Mouse (Mus musculus) kidney, adult 10 weeks (tissue): ENCODE data around the gene Olfr139. TPM values are rescaled to one million over a fixed set of nuclear protein-coding genes. Genes with fewer than 3 reads are reported as not detected.

ENCODE experiments used
- polyA plus RNA-seq: library from polyadenylated mRNA; stranded (reverse); fragments of 350-450 nt; fragmentation: Illumina TruSeq; extraction: RNeasy Lipid Tissue Mini Kit (QIAGEN cat#74804); gene quantifications from one replicate; pipeline ENCODE4 v1.2.3, GENCODE M21; 2014; ENCODE audit warnings: low read depth, low replicate concordance

Gene Olfr139
- not detected for polyA plus RNA-seq

DNA sequence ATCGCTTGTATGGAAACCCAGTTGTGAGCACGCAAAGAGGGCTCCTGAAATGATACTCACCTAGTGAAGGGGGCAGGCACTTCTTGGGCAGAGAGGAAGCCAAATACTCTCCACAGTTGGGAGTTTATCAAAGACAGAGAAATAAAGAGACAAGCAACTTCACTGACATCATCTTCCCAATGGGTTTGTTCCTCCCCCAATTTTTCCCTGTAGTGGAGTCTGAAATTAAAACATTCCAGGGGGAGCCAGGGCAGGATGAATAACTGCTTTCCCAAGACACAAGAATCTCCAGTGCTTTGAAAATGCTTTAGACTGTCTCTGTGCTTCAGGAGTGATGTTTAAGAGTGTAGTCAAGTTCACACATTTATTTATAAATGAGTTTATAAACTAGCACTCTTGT, at the start of gene Olfr139, which contains the start of gene Olfr399:
TSS of gene Olfr139 (minus strand) at position 101 of the 400 bp plus-strand sequence.
TSS of gene Olfr399 (minus strand) at position 165 of the 400 bp plus-strand sequence.

DNA sequence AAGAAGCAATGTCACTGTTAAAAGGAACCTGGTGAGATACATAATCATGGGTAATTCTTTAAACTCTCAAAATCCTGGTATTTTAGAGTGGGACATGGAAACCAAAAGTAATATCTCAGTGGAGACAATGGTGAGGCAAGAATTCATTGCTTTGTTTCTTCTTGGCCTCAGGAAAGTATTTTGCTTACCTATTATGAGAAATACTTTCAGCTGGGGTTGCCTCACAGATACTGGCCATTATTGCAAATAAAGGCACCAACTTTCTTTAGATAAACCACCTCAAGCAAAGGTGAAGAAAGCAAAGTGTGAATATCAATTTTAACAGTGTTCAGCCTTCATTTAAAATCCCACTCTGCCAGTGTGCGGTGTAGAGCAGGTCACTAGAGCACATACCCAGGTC, 13.3 kb upstream of the Olfr139 start, which contains the start of gene Zfp616:
TSS of gene Zfp616 (plus strand) at position 301 of the 400 bp plus-strand sequence.

Other genes with a start within 250 kb of the Olfr139 start
- gene Olfr392, start 239.5 kb downstream of the Olfr139 start, polyA plus RNA-seq, result not detected
- not detected for gene Olfr393, start 205.1 kb downstream of the Olfr139 start, polyA plus RNA-seq
- not detected for gene Olfr394, start 165.8 kb downstream of the Olfr139 start, polyA plus RNA-seq
- gene Olfr395, start 147.3 kb downstream of the Olfr139 start, polyA plus RNA-seq, result not detected
- gene Olfr23, start 119.9 kb downstream of the Olfr139 start, polyA plus RNA-seq, result not detected
- not detected for gene Olfr397, start 95.7 kb downstream of the Olfr139 start, polyA plus RNA-seq
- gene Olfr398, start 66.1 kb downstream of the Olfr139 start, polyA plus RNA-seq, result not detected
- gene Olfr399, start 64 bp upstream of the Olfr139 start, polyA plus RNA-seq, result not detected
- gene Zfp616, start 13.4 kb upstream of the Olfr139 start, polyA plus RNA-seq, result not detected
- gene Olfr401, start 57.2 kb upstream of the Olfr139 start, polyA plus RNA-seq, result not detected
- gene Olfr402, start 97.0 kb upstream of the Olfr139 start, polyA plus RNA-seq, result not detected
- gene Olfr403, start 129.7 kb upstream of the Olfr139 start, polyA plus RNA-seq, result not detected
- not detected for gene Olfr43, start 154.8 kb upstream of the Olfr139 start, polyA plus RNA-seq
- gene Olfr406, start 203.3 kb upstream of the Olfr139 start, polyA plus RNA-seq, result not detected
- not detected for gene Olfr59, start 227.2 kb upstream of the Olfr139 start, polyA plus RNA-seq